Mouse (Mus musculus) megakaryocyte, embryonic 14.5 days (primary cell): ENCODE results near the gene Cox4i2.

Experiments used
- FLI1 ChIP-seq: IDR thresholded peaks from 2 replicates; pipeline ENCODE4 v1.6.1; 2012; ENCODE audit warnings: low read length, inconsistent platforms, mixed read lengths
- GATA1 ChIP-seq: IDR thresholded peaks from 3 replicates; pipeline ENCODE4 v1.6.1; 2012; ENCODE audit warnings: mixed read lengths, low read length, inconsistent platforms, borderline replicate concordance

GRCm38 (mm10) chr2:152757478-152757877 is 3.5 kb downstream of the Cox4i2 start:
- TF ChIP-seq GATA1 (no peak), FLI1 (no peak)
